Mouse (Mus musculus): ENCODE results near the gene Kcnc3. TPM values are rescaled to one million over a fixed set of nuclear protein-coding genes. Genes with fewer than 3 reads are reported as not detected.

Kcnc3 gene
- polyA plus RNA-seq, 1 experiment = 0.26 TPM

DNA sequence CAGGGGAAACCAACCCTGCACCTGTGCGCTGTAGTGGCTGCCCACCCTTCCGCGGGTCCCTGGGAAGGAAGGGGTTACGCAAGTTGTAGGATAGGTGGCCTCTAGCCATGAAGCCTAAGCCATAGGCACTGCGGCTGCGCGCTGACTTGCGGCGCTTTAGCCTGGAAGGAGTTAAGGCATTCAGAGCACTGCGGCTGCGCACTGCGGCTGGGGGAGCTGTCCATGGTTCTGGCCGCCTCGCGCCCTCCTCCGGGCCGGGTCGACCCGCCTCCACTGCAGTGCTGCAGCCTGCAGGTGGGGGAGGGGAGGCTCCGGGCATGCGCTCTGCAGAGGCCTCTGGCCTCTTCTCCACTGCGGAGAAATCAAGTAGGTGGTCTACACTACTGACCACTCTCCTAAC is 3.3 kb downstream of the Kcnc3 start:
- Histone ChIP-seq H3K36me3 (ENCODE audit: control insufficient read depth, insufficient read depth) (no peaks in the 10 kb centered on the region), H3K4me3 (ENCODE audit: insufficient read depth, poor library complexity, severe bottlenecking) (no peak overlapping the region), H3K27me3 (ENCODE audit: control insufficient read depth, insufficient read depth, insufficient read length) (peaks cover 33% of the 10 kb centered on the region), H3K79me3 (ENCODE audit: low read depth) (no peaks in the 10 kb centered on the region), H3ac (ENCODE audit: control insufficient read depth, insufficient read length, low read depth) (no peak overlapping the region), H3K79me2 (ENCODE audit: control insufficient read depth, insufficient read depth) (no peaks in the 10 kb centered on the region)
- TF ChIP-seq MAX (IDR thresholded peaks at IDR 0.05) (no peak), MYOG (IDR thresholded peaks at IDR 0.05; ENCODE audit: control insufficient read depth, extremely low read depth, insufficient read length) (no peak), FOSL1 (IDR thresholded peaks at IDR 0.05; ENCODE audit: insufficient read depth, low read length, poor library complexity, severe bottlenecking) (no peak)

DNA sequence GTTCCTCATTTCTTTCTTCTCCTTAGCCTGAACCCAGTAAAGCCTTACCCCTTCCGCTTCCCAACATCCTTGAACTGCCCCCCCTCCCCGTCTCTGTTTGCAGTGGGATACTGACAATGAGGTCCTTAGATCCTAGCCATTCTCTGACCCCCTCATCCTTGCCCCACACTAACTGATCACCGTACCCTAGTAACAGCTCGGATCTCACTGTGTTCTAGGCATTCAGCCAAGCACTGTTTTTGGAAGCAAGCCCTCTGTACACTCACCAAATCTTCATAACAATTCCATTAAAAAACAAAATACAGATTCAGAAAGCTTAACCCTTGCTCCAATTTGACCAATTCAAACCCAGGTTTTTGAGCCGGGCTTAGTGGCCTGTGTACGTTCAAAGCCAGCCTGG is 3.8 kb downstream of the Kcnc3 start:
- Histone ChIP-seq H3K79me3 (ENCODE audit: low read depth) (no peaks in the 10 kb centered on the region), H3K79me2 (ENCODE audit: control insufficient read depth, insufficient read depth) (no peaks in the 10 kb centered on the region), H3K27me3 (ENCODE audit: control insufficient read depth, insufficient read depth, insufficient read length) (peaks cover 32% of the 10 kb centered on the region), H3K36me3 (ENCODE audit: control insufficient read depth, insufficient read depth) (no peaks in the 10 kb centered on the region), H3ac (ENCODE audit: control insufficient read depth, insufficient read length, low read depth) (no peak overlapping the region), H3K4me3 (ENCODE audit: insufficient read depth, poor library complexity, severe bottlenecking) (no peak overlapping the region)
- no peak for TF ChIP-seq CTCF (IDR thresholded peaks at IDR 0.05; ENCODE audit: control insufficient read depth, insufficient read depth, insufficient read length)
- TF ChIP-seq FOSL1 (IDR thresholded peaks at IDR 0.05; ENCODE audit: insufficient read depth, low read length, poor library complexity, severe bottlenecking) = no peak
- TF ChIP-seq MYOD1 (IDR thresholded peaks at IDR 0.05; ENCODE audit: control insufficient read depth, insufficient read length, low read depth) = no peak
- TF ChIP-seq USF1 (IDR thresholded peaks at IDR 0.05; ENCODE audit: low read depth) = no peak
- no peak for TF ChIP-seq CEBPB (IDR thresholded peaks at IDR 0.05; ENCODE audit: low read depth)
- TF ChIP-seq MAX (IDR thresholded peaks at IDR 0.05) = no peak
- TF ChIP-seq MYOG (IDR thresholded peaks at IDR 0.05; ENCODE audit: control insufficient read depth, extremely low read depth, insufficient read length) = no peak

DNA sequence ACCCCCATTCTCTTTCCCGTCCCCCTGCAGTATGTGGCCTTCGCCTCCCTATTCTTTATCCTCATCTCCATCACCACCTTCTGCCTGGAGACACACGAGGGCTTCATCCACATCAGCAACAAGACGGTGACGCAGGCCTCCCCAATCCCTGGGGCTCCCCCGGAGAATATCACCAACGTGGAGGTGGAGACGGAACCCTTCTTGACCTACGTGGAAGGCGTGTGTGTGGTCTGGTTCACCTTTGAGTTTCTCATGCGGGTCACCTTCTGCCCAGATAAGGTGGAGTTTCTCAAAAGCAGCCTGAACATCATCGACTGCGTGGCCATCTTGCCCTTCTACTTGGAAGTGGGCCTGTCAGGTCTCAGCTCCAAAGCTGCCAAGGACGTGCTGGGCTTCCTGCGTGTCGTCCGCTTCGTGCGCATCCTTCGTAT is 4.7 kb downstream of the Kcnc3 start:
- TF ChIP-seq MAX (IDR thresholded peaks at IDR 0.05) = no peak
- no peak for TF ChIP-seq USF1 (IDR thresholded peaks at IDR 0.05; ENCODE audit: low read depth)
- no peak for TF ChIP-seq CEBPB (IDR thresholded peaks at IDR 0.05; ENCODE audit: low read depth)
- TF ChIP-seq CTCF (IDR thresholded peaks at IDR 0.05; ENCODE audit: control insufficient read depth, insufficient read depth, insufficient read length) = no peak
- no peak for TF ChIP-seq MYOD1 (IDR thresholded peaks at IDR 0.05; ENCODE audit: control insufficient read depth, insufficient read length, low read depth)
- TF ChIP-seq MYOG (IDR thresholded peaks at IDR 0.05; ENCODE audit: control insufficient read depth, extremely low read depth, insufficient read length) = no peak
- no peak for TF ChIP-seq FOSL1 (IDR thresholded peaks at IDR 0.05; ENCODE audit: insufficient read depth, low read length, poor library complexity, severe bottlenecking)

DNA sequence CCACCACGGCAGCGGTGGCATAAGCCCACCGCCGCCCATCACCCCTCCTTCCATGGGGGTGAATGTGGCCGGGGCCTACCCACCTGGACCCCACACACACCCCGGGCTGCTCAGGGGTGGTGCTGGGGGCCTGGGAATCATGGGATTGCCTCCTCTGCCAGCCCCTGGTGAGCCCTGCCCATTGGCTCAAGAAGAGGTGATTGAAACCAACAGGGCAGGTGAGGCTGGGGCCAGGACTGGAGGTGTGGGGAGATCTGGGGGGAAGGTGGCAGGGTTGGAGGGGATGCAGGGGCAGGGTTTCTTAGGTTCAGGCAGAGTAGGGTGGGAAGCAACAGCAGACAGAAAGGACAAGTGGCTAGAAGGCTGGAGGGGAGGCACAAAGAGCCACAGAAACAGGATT is 5.6 kb downstream of the Kcnc3 start:
- peaks cover 39% of the 10 kb centered on the region for H3K27me3 ChIP-seq (ENCODE audit: control insufficient read depth, insufficient read depth, insufficient read length)
- TF ChIP-seq CTCF (IDR thresholded peaks at IDR 0.05; ENCODE audit: control insufficient read depth, insufficient read depth, insufficient read length) = no peak
- no peak for TF ChIP-seq CEBPB (IDR thresholded peaks at IDR 0.05; ENCODE audit: low read depth)
- no peak for TF ChIP-seq USF1 (IDR thresholded peaks at IDR 0.05; ENCODE audit: low read depth)
- TF ChIP-seq MYOG (IDR thresholded peaks at IDR 0.05; ENCODE audit: control insufficient read depth, extremely low read depth, insufficient read length) = no peak
- no peak for TF ChIP-seq MYOD1 (IDR thresholded peaks at IDR 0.05; ENCODE audit: control insufficient read depth, insufficient read length, low read depth)
- no peak for TF ChIP-seq FOSL1 (IDR thresholded peaks at IDR 0.05; ENCODE audit: insufficient read depth, low read length, poor library complexity, severe bottlenecking)
- no peak for TF ChIP-seq MAX (IDR thresholded peaks at IDR 0.05)
- no peaks in the 10 kb centered on the region for H3K79me2 ChIP-seq (ENCODE audit: control insufficient read depth, insufficient read depth)

More for the DNA sequence above, 4.7 kb downstream of the Kcnc3 start:
- H3ac ChIP-seq (ENCODE audit: control insufficient read depth, insufficient read length, low read depth) = no peak overlapping the region
- no peak overlapping the region for H3K4me3 ChIP-seq (ENCODE audit: insufficient read depth, poor library complexity, severe bottlenecking)
- H3K79me3 ChIP-seq (ENCODE audit: low read depth) = no peaks in the 10 kb centered on the region
- H3K27me3 ChIP-seq (ENCODE audit: control insufficient read depth, insufficient read depth, insufficient read length) = peaks cover 36% of the 10 kb centered on the region
- H3K79me2 ChIP-seq (ENCODE audit: control insufficient read depth, insufficient read depth) = no peaks in the 10 kb centered on the region
- H3K36me3 ChIP-seq (ENCODE audit: control insufficient read depth, insufficient read depth) = no peaks in the 10 kb centered on the region

DNA sequence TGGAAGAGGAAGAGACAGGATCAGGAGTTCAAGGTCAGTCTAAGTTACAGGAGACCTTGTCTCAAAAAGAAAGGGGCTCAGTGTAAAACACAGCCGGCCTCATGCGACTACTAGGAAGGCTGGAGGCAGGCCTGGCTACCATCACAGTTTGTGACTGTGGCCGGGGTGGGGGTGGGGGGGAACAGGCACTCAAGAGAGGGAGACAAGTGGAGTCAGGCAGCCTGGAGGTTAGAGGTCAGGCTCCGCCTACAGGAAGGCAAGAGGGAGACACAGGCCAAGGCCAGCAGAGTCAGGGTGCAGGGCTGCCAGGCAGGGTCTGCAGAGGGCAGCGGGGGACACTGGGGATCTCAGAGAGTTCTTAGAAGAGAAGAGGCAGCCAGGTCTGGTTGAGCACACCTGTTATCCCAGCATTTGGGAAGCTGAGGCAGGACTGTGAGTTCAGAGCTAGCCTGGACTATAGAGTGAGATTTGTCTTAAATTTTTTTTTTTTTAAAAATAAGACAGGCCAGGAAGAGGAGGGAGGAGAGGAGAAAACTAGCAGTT is 6.6 kb downstream of the Kcnc3 start:
- no peak overlapping the region for H3K4me3 ChIP-seq (ENCODE audit: insufficient read depth, poor library complexity, severe bottlenecking)
- TF ChIP-seq CTCF (IDR thresholded peaks at IDR 0.05; ENCODE audit: control insufficient read depth, insufficient read depth, insufficient read length) = no peak
- TF ChIP-seq CEBPB (IDR thresholded peaks at IDR 0.05; ENCODE audit: low read depth) = no peak
- H3ac ChIP-seq (ENCODE audit: control insufficient read depth, insufficient read length, low read depth) = no peak overlapping the region
- H3K36me3 ChIP-seq (ENCODE audit: control insufficient read depth, insufficient read depth) = no peaks in the 10 kb centered on the region
- no peaks in the 10 kb centered on the region for H3K79me2 ChIP-seq (ENCODE audit: control insufficient read depth, insufficient read depth)
- no peaks in the 10 kb centered on the region for H3K79me3 ChIP-seq (ENCODE audit: low read depth)
- peaks cover 40% of the 10 kb centered on the region for H3K27me3 ChIP-seq (ENCODE audit: control insufficient read depth, insufficient read depth, insufficient read length)

More for the DNA sequence above, 5.6 kb downstream of the Kcnc3 start:
- H3ac ChIP-seq (ENCODE audit: control insufficient read depth, insufficient read length, low read depth) = no peak overlapping the region
- no peaks in the 10 kb centered on the region for H3K79me3 ChIP-seq (ENCODE audit: low read depth)
- no peak overlapping the region for H3K4me3 ChIP-seq (ENCODE audit: insufficient read depth, poor library complexity, severe bottlenecking)
- no peaks in the 10 kb centered on the region for H3K36me3 ChIP-seq (ENCODE audit: control insufficient read depth, insufficient read depth)

DNA sequence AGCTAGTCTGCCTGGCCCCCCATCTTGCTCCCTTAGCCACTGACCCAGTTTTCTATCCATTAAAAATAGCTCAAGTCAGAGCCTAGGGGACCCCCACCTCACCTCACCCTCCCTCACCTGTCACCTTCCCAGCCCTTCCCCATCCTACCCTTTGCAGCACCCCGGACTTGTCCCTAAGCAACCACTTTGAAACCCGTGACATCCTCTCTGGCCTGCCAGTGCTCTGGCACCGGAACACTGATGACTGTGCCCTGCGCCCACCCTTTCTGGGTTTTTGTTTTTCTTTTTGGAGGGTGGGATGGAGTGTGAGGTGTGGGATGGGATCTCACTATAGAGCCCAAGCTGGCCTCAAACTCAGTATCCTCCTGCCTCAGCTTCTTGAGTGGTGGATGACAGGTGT is 7.2 kb downstream of the Kcnc3 start:
- no peak overlapping the region for H3K4me3 ChIP-seq (ENCODE audit: insufficient read depth, poor library complexity, severe bottlenecking)
- no peaks in the 10 kb centered on the region for H3K36me3 ChIP-seq (ENCODE audit: control insufficient read depth, insufficient read depth)
- TF ChIP-seq MAX (IDR thresholded peaks at IDR 0.05) (no peak), FOSL1 (IDR thresholded peaks at IDR 0.05; ENCODE audit: insufficient read depth, low read length, poor library complexity, severe bottlenecking) (no peak), USF1 (IDR thresholded peaks at IDR 0.05; ENCODE audit: low read depth) (no peak), CTCF (IDR thresholded peaks at IDR 0.05; ENCODE audit: control insufficient read depth, insufficient read depth, insufficient read length) (no peak), MYOD1 (IDR thresholded peaks at IDR 0.05; ENCODE audit: control insufficient read depth, insufficient read length, low read depth) (no peak), MYOG (IDR thresholded peaks at IDR 0.05; ENCODE audit: control insufficient read depth, extremely low read depth, insufficient read length) (no peak), CEBPB (IDR thresholded peaks at IDR 0.05; ENCODE audit: low read depth) (no peak)
- H3K79me3 ChIP-seq (ENCODE audit: low read depth) = no peaks in the 10 kb centered on the region
- H3ac ChIP-seq (ENCODE audit: control insufficient read depth, insufficient read length, low read depth) = no peak overlapping the region
- H3K27me3 ChIP-seq (ENCODE audit: control insufficient read depth, insufficient read depth, insufficient read length) = peaks cover 46% of the 10 kb centered on the region
- H3K79me2 ChIP-seq (ENCODE audit: control insufficient read depth, insufficient read depth) = no peaks in the 10 kb centered on the region

Data from C2C12 (cell line).